Mouse (Mus musculus): ENCODE results near the gene Nek7.

DNA sequence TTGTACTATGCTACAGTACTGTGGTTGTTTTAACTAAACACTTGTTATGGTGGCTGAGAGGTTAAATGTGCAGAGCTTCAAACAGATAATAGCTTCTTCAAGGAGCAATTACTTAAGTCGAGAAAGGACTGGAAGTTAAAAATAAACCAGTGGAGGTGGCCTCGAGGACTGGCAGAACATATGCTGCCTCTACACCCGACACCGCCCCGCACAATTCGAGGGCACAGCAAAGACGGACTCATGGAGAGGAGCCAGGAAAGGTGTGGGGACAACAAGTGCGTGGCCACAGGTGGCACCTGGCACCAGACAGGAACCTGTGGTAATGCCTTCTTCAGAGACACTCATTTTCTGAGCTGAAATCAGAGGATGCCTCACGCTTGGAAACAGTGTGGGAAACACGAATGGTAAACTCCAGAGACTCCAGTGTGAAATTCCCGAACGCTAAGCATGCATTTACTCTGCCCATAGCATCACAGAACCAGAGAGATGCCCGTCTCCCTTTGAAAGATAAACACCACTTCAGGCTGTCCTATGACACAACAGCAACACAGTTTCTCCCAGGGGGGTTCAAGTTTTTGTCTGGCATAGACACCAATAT lies 112.4 kb downstream of the Nek7 start:
- TF ChIP-seq CTCF (IDR thresholded peaks at IDR 0.05; ENCODE audit: borderline replicate concordance, control insufficient read depth, extremely low read depth, insufficient read depth, low read length, poor library complexity), result no peak
- TF ChIP-seq POLR2A (IDR thresholded peaks at IDR 0.05; ENCODE audit: control insufficient read depth, extremely low read depth, insufficient read depth, low read length, poor library complexity), result no peak

All from thymus, adult 2 months (tissue).